Mouse (Mus musculus) CH12F3 (cell line): ENCODE results near the gene Cdca7.

ENCODE experiments used
- in situ Hi-C: fragments of 300-500 bp; cut with MboI; formaldehyde crosslinking; loops from 2 replicates; pipeline ENCODE4 v1.14.3; 2020; ENCODE audit warnings: low sequenced_read_pairs

Gene Cdca7

GRCm38 (mm10) chr2:72479818-72480217 is 3.9 kb downstream of the Cdca7 start:
- in situ Hi-C loops: no loop called here

GRCm38 (mm10) chr2:72491650-72492049 is 15.7 kb downstream of the Cdca7 start:
- in situ Hi-C loops: no loop called here

GRCm38 (mm10) chr2:72493039-72493438 is 17.1 kb downstream of the Cdca7 start:
- in situ Hi-C loops: no loop called here

- in situ Hi-C loops: no loop called here
These were observed 23.2 kb downstream of the Cdca7 start for GRCm38 (mm10) chr2:72499074-72499721.

- in situ Hi-C loops: no loop called here
These were observed 23.9 kb downstream of the Cdca7 start for GRCm38 (mm10) chr2:72499782-72500411.

DNA sequence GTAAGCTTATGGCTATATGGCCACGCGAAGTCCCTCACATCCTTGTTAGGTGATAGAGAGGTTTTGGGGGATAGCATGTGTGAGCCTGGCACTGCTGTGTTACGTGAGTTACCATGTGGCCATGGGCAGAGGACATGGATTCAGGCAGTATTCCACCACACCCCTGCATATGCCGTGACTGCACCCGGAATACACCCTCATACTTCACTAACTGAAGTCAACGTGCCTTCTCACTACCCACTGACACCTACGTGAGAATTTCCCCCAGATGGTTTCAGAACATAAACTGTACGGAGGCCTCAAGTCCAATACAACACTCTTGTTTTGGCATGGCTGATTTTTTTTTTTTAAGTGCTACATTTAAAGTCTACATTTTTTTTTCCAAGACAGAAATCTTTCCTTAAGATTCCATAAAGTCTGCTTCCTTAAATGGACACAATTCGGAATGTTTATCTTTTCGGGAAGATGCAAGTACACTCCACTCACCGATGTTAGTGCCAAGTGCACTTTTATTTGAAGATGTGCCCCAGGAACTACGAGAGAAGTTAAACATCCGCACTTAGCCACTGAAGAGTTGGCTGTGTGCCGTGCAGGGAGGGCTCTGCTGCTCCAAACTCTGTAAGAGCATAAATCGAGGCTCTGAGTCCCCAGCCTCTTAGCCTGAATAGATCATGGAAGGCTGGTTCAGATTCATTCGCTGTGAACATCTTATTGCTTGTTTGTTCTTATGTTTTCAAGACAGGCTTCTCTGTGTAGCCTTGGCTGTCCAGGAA is 26.3 kb downstream of the Cdca7 start:
- in situ Hi-C loops: no loop called here

- in situ Hi-C loops: no loop called here
These were observed 27.7 kb downstream of the Cdca7 start for GRCm38 (mm10) chr2:72503646-72504045.

DNA sequence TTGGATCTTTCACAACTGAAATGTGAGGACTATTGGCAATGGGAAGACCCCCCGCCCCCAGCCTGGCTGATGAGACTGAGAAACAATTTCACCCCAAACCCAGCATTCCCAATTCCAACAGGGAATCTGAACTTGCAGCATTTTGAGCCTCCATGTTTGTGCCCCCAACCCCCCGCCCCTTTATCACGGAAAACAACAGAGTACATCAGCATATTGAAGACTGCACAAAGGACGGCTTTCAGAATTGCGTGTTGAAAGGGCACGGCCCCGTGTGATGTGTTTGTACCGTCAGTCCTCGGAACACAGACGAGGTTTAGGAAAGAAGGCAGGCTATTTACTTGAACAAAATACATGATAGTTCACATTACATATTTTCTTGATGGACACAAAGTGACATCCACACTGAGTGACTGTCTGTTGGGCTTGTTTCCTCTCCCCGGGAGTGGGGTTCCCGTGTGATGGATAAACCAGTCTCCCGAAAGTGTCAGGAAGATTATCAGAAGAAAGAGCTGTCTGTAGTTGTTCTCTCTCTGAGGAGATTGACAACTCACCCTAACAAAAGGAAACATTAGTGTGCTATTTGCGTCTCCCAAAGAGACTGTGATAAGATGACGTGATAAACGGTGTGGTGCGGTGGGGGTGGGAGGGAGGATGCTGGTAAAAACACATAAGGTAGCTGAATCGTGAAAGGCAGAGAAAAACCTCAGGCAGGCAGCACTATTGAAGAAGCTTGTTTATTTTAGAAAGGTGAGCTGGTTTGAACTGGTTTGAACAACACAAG is 32.1 kb downstream of the Cdca7 start:
- in situ Hi-C loops: no loop called here

DNA sequence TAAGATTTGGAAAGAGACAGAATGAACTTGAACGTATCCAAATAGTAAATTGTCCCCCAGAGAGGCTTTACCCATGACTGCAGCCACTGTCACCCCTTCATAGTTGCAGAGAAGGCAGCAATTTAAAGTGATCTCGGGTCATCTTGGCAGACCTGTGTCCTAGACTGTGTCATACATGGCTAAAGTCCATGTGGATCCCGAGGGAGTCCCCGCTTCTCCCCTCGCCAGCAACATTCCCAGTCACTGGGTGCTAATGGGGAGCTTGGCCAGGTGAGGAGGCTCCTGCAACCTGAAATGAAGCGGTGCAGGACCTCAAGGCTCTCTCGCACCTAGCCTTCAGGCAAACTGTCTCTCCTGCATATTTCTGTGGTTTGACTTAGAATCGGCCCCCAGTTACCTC is 32.9 kb downstream of the Cdca7 start:
- in situ Hi-C loops: no loop called here

DNA sequence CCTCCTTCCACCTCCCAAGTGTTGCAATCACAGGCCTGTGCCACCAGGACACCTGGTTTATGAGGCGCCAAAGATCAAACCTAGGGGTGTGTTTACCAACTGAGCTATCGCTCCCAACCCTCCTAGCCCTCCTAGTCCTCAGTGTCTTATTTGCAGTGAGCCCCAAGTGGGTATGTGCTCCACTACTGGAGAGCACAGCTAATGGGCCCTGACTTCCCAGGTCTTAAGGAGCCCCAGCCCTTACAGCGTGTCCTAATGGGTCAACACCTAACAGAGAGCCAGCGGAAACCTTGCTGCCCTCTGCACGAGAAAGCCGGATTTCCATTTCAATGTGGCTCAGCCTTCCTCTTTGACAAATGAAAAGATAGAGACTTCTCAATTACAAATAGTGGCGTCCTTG is 39.6 kb downstream of the Cdca7 start:
- in situ Hi-C loops: no loop called here

- in situ Hi-C loops: no loop called here
These were observed 40.2 kb downstream of the Cdca7 start for GRCm38 (mm10) chr2:72515971-72516719.

GRCm38 (mm10) chr2:72516720-72517089 is 40.7 kb downstream of the Cdca7 start:
- in situ Hi-C loops: no loop called here

DNA sequence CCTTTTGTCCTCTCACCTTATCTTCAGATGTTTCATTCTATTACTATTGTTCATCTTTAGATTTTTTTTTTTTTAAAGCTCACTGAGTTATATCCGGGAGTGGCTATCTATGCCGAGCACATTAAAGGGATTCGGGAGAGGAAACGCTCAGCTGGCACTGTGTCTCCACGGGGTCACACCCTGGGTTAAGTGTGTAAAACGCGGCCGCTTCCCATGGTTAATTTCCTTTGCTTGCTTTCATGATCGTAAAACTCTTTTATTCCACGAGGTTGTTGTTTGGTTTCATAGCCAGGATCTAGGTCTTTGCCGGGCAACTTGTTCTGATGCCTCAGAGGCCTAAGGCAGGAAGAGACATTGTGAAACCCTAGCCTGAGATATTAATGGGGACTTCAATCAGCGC is 48.1 kb downstream of the Cdca7 start:
- in situ Hi-C loops: no loop called here

- in situ Hi-C loops: no loop called here
These were observed 49.6 kb downstream of the Cdca7 start for GRCm38 (mm10) chr2:72525556-72525955.

GRCm38 (mm10) chr2:72529026-72529357 is 53.0 kb downstream of the Cdca7 start:
- in situ Hi-C loops: no loop called here

- in situ Hi-C loops: no loop called here
These were observed 53.7 kb downstream of the Cdca7 start for GRCm38 (mm10) chr2:72529358-72530319.

GRCm38 (mm10) chr2:72535889-72536288 is 59.9 kb downstream of the Cdca7 start:
- in situ Hi-C loops: no loop called here
